8 mouse cellular contexts compared by ENCODE assay signal in the genomic region with DNA sequence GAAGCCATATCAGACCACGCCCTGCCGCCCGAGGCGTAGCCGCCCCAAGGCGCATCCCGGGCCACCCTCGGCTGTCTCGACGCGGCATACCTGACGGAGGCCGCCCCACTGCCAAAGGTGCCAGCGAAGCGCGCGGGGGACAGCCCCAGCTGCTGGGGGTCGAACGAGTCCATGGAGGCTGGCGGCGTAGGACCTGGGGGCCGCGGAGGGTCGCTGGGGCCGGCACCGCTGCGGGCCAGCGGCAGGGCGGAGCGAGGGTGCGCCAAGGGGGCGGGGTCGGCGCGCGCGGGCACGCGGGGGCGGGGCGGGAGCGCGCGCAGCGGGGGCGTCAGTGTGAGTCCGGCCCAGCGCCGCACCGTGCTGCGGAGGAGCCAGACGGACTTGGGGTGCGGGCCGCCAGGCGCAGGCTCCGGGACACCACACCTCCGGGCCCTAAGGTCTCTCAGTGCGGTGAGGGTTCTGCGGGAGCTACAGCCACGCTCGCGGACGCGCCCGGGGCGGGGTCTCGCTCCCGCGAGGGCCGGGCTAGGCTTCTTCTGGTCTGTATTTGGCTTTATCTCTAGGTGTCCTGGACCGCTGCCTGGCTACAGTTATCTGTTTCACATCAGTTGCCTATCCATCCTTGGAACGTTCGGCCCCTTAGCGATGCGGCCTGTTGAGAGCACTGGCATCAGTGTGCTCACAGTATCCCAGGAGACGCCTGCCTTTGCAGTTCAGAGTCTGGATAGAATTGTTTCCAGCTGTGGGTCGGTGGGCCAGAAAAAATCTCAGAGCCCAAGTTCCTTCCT.
A peak's percentile ranks its signal among the peaks of the same experiment; 100 is the strongest.
DNase-seq lines count a peak whose midpoint lies in the region; ATAC-seq lines count a peak whose summit lies in the region.

No protein-coding gene starts in this region.

- peak overlapping the region; percentile 91 for H3K4me2 ChIP-seq in intestine, embryonic 15.5 days (replicated peaks)

- H3K36me3 ChIP-seq in intestine, embryonic 15.5 days: no peaks in the 10 kb centered on the region

- peak; percentile 93 for DNase-seq in adrenal gland, adult 2 months
- peak; percentile 87 for DNase-seq in embryo, embryonic 11 days
- peak; percentile 63 to 79 for DNase-seq in gastrocnemius, postnatal 36 days
- DNase-seq in left cerebral cortex, postnatal 14 days (ENCODE audit: low spot score in 2 of 2): peak; percentile 48 to 75
- peak; percentile 79 for DNase-seq in right cerebral cortex, postnatal 14 days
- peak; percentile 71 to 80 for DNase-seq in urinary bladder, postnatal 36 days (ENCODE audit: low spot score in 2 of 2)

- peaks cover 14% of the 10 kb centered on the region; the same call in 1 of the 2 replicates for H3K4me1 ChIP-seq in intestine, embryonic 15.5 days (replicated peaks)

- no peaks in the 10 kb centered on the region for H3K27me3 ChIP-seq in intestine, embryonic 15.5 days (replicated peaks)

- ATAC-seq in intestine, embryonic 15.5 days: peak; percentile 97
- ATAC-seq in megakaryocyte-erythroid progenitor cell, adult 5-6 weeks (replicated peaks; ENCODE audit: low FRiP score, low TSS enrichment, poor library complexity, severe bottlenecking): peak; percentile 85

- peak overlapping the region; percentile 91 for H3K27ac ChIP-seq in intestine, embryonic 15.5 days

- under 1% methylated on average over 68 of the region's 77 CpGs for WGBS in intestine, embryonic 15.5 days

- H3K9ac ChIP-seq in intestine, embryonic 15.5 days: peak overlapping the region; percentile 75

- no peaks in the 10 kb centered on the region for H3K9me3 ChIP-seq in intestine, embryonic 15.5 days

- intact Hi-C loops in gastrocnemius, postnatal 36 days (cut with DNase I): loop anchor here (2.0 kb wide), 1 partner anchor 67 kb away; the partner anchor contains the start of genes 4930402H24Rik and Atrn
- intact Hi-C loops in left cerebral cortex, postnatal 14 days (cut with DNase I): loop anchor here (2.0 to 5.0 kb wide), 2 partner anchors 67 to 112 kb away; partner anchors contain the start of genes 4930402H24Rik and Atrn

- H3K4me3 ChIP-seq in intestine, embryonic 15.5 days (replicated peaks): peak overlapping the region; percentile 82

Comparison
In these comparisons a context has a peak if more than half of its experiments do, and no peak if none do; other contexts are left out.
1. Peak in every context shown above with its lines: DNase-seq, ATAC-seq, H3K4me3 ChIP-seq and H3K27ac ChIP-seq.